Mouse (Mus musculus) CH12.LX (cell line): ENCODE results near the gene Thsd4. TPM values are rescaled to one million over a fixed set of nuclear protein-coding genes. Genes with fewer than 3 reads are reported as not detected.

Experiments used
- DNase-seq: peaks from one replicate; pipeline ENCODE4 v3.0.0-alpha.2; 2013; ENCODE audit errors: extremely low read depth
- H3K27ac ChIP-seq: 2 replicates; pipeline ENCODE4 v1.5.1; 2012; ENCODE audit warnings: low read depth, mild to moderate bottlenecking, control low read depth, moderate library complexity; ENCODE audit not compliant: insufficient read depth
- H3K27me3 ChIP-seq: replicated peaks from 2 replicates; pipeline ENCODE3; 2012; ENCODE audit warnings: inconsistent platforms
- H3K36me3 ChIP-seq, 2 experiments: replicated peaks in 1 of 2; 2 replicates each; pipeline versions ENCODE3 to v1.6.1; 2012; ENCODE audit warnings: inconsistent platforms in 1 of 2, low read length in 1 of 2, mild to moderate bottlenecking in 1 of 2, mixed read lengths in 1 of 2, moderate library complexity in 1 of 2; ENCODE audit not compliant: control insufficient read depth in 1 of 2, insufficient read depth in 1 of 2
- H3K4me1 ChIP-seq, 2 experiments: 2 replicates each; pipeline ENCODE4 v1.6.1; 2012; ENCODE audit warnings: inconsistent platforms in 1 of 2, moderate library complexity in 1 of 2; ENCODE audit not compliant: insufficient read depth in 2 of 2, control insufficient read depth in 1 of 2
- H3K4me2 ChIP-seq: 2 replicates; pipeline ENCODE4 v1.6.1; 2012; ENCODE audit warnings: low read depth, mild to moderate bottlenecking, control low read depth; ENCODE audit not compliant: poor library complexity, insufficient read depth, severe bottlenecking
- H3K4me3 ChIP-seq, 3 experiments: fragments of 150-350 bp in 1 of 3; sonication (generic) in 1 of 3; replicated peaks in 1 of 3; 2 replicates each; pipeline versions ENCODE3 to v1.5.1; 2011 to 2012; ENCODE audit warnings: low read depth in 2 of 3, low read length in 2 of 3, mild to moderate bottlenecking in 2 of 3, moderate library complexity in 2 of 3, control low read depth in 1 of 3, improper control_type of control experiment in 1 of 3, inconsistent platforms in 1 of 3, mixed read lengths in 1 of 3; ENCODE audit not compliant: poor library complexity in 1 of 3
- H3K79me2 ChIP-seq: replicated peaks from 2 replicates; pipeline ENCODE4 v1.6.1; 2012; ENCODE audit warnings: mild to moderate bottlenecking, moderate library complexity; ENCODE audit not compliant: control insufficient read depth, poor library complexity, insufficient read depth, severe bottlenecking; ENCODE audit errors: extremely low read depth
- H3K9ac ChIP-seq: 2 replicates; pipeline ENCODE4 v1.6.1; 2012; ENCODE audit warnings: low read depth, mild to moderate bottlenecking, control low read depth, moderate library complexity; ENCODE audit not compliant: insufficient read depth
- H3K9me3 ChIP-seq: replicated peaks from 2 replicates; pipeline ENCODE3; 2012; ENCODE audit warnings: low read length, inconsistent platforms, mixed read lengths
- BHLHE40 ChIP-seq: IDR thresholded peaks from 2 replicates; pipeline ENCODE4 v1.6.1; 2011; ENCODE audit warnings: mild to moderate bottlenecking, low read depth, low read length, improper control_type of control experiment
- CHD1 ChIP-seq: IDR thresholded peaks from 2 replicates; pipeline ENCODE4 v1.6.1; 2012; ENCODE audit warnings: low read depth, low read length, improper control_type of control experiment, inconsistent platforms
- CHD2 ChIP-seq: IDR thresholded peaks from 2 replicates; pipeline ENCODE4 v1.6.1; 2011; ENCODE audit warnings: low read length, improper control_type of control experiment
- CTCF ChIP-seq, 2 experiments: IDR thresholded peaks in 1 of 2; conservative IDR thresholded peaks in 1 of 2; 2 replicates each; pipeline ENCODE4 v1.5.1; 2011 to 2012; ENCODE audit warnings: low read depth in 2 of 2, low read length in 2 of 2, improper control_type of control experiment in 1 of 2, inconsistent platforms in 1 of 2, mild to moderate bottlenecking in 1 of 2, moderate library complexity in 1 of 2
- ELF1 ChIP-seq: IDR thresholded peaks from 2 replicates; pipeline ENCODE4 v1.6.1; 2014; ENCODE audit warnings: low read depth, mild to moderate bottlenecking, inconsistent platforms, low read length, improper control_type of control experiment
- EP300 ChIP-seq: IDR thresholded peaks from 2 replicates; pipeline ENCODE4 v1.6.1; 2011; ENCODE audit warnings: low read length, improper control_type of control experiment
- ETS1 ChIP-seq: conservative IDR thresholded peaks from 2 replicates; pipeline ENCODE4 v1.6.1; 2012; ENCODE audit warnings: low read depth, mild to moderate bottlenecking, inconsistent platforms, low read length, improper control_type of control experiment, moderate library complexity
- HCFC1 ChIP-seq: IDR thresholded peaks from 2 replicates; pipeline ENCODE4 v1.6.1; 2012; ENCODE audit warnings: low read depth, mild to moderate bottlenecking, inconsistent platforms, low read length, improper control_type of control experiment
- JUND ChIP-seq: conservative IDR thresholded peaks from 2 replicates; pipeline ENCODE4 v1.6.1; 2011; ENCODE audit warnings: low read depth, low read length, improper control_type of control experiment
- KAT2A ChIP-seq: IDR thresholded peaks from 2 replicates; pipeline ENCODE4 v1.6.1; 2012; ENCODE audit warnings: low read length, improper control_type of control experiment, inconsistent platforms; ENCODE audit not compliant: insufficient replicate concordance
- MEF2A ChIP-seq: IDR thresholded peaks from 2 replicates; pipeline ENCODE4 v1.6.1; 2014; ENCODE audit warnings: low read depth, mild to moderate bottlenecking, inconsistent platforms, low read length, improper control_type of control experiment, borderline replicate concordance
- MXI1 ChIP-seq: IDR thresholded peaks from 2 replicates; pipeline ENCODE4 v1.6.1; 2011; ENCODE audit warnings: mild to moderate bottlenecking, low read depth, low read length, improper control_type of control experiment
- MYC ChIP-seq: IDR thresholded peaks from 2 replicates; pipeline ENCODE4 v1.6.1; 2011; ENCODE audit warnings: low read depth, mild to moderate bottlenecking, improper control_type of control experiment, low read length
- NRF1 ChIP-seq: IDR thresholded peaks from 2 replicates; pipeline ENCODE4 v1.6.1; 2014; ENCODE audit warnings: low read depth, mild to moderate bottlenecking, inconsistent platforms, low read length, improper control_type of control experiment, moderate library complexity
- PAX5 ChIP-seq: IDR thresholded peaks from 2 replicates; pipeline ENCODE4 v1.6.1; 2012; ENCODE audit warnings: low read length, inconsistent platforms, mixed read lengths
- POLR2A ChIP-seq: IDR thresholded peaks from 2 replicates; pipeline ENCODE4 v1.6.1; 2011; ENCODE audit warnings: low read depth, mild to moderate bottlenecking, improper control_type of control experiment, low read length
- POLR2AphosphoS2 ChIP-seq: IDR thresholded peaks from 2 replicates; pipeline ENCODE4 v1.6.1; 2011; ENCODE audit warnings: low read depth, low read length, improper control_type of control experiment
- SIN3A ChIP-seq: IDR thresholded peaks from 2 replicates; pipeline ENCODE4 v1.6.1; 2012; ENCODE audit warnings: low read length, improper control_type of control experiment, inconsistent platforms
- SMC3 ChIP-seq: IDR thresholded peaks from 2 replicates; pipeline ENCODE4 v1.6.1; 2011; ENCODE audit warnings: low read depth, low read length, improper control_type of control experiment
- TBP ChIP-seq: conservative IDR thresholded peaks from 2 replicates; pipeline ENCODE4 v1.6.1; 2011; ENCODE audit warnings: low read depth, low read length, improper control_type of control experiment
- UBTF ChIP-seq: IDR thresholded peaks from 2 replicates; pipeline ENCODE4 v1.6.1; 2012; ENCODE audit warnings: low read depth, mild to moderate bottlenecking, inconsistent platforms, low read length, improper control_type of control experiment, moderate library complexity
- dilution Hi-C: fragments of 300-500 bp; cut with MboI; formaldehyde crosslinking; loops from 2 replicates; pipeline ENCODE4 v1.14.3; 2020; ENCODE audit warnings: low sequenced_read_pairs; ENCODE audit not compliant: extremely low pct_unique_long_range_greater_than_20kb, extremely low pct_ligation_motif_present
- in situ Hi-C: fragments of 300-500 bp; cut with MboI; formaldehyde crosslinking; loops from 3 replicates; pipeline ENCODE4 v1.14.3; 2019; ENCODE audit warnings: low sequenced_read_pairs, low pct_ligation_motif_present, low pct_unique_long_range_greater_than_20kb, mixed read lengths
- polyA plus RNA-seq: library from polyadenylated mRNA; unstranded; fragments of >175 nt; gene quantifications from 2 replicates; pipeline ENCODE4 v1.2.1, GENCODE M21; 2012; ENCODE audit warnings: low read depth; ENCODE audit not compliant: insufficient read length
- total RNA-seq, 2 experiments: library from RNA; depleted of rRNA; stranded (reverse); fragments of 300-350 nt in 1 of 2; fragments of >200 nt in 1 of 2; gene quantifications; 2 replicates each; pipeline ENCODE4 v1.2.3; 2012 to 2014

The Thsd4 gene
- total and polyA plus RNA-seq, 3 experiments: not detected

DNA sequence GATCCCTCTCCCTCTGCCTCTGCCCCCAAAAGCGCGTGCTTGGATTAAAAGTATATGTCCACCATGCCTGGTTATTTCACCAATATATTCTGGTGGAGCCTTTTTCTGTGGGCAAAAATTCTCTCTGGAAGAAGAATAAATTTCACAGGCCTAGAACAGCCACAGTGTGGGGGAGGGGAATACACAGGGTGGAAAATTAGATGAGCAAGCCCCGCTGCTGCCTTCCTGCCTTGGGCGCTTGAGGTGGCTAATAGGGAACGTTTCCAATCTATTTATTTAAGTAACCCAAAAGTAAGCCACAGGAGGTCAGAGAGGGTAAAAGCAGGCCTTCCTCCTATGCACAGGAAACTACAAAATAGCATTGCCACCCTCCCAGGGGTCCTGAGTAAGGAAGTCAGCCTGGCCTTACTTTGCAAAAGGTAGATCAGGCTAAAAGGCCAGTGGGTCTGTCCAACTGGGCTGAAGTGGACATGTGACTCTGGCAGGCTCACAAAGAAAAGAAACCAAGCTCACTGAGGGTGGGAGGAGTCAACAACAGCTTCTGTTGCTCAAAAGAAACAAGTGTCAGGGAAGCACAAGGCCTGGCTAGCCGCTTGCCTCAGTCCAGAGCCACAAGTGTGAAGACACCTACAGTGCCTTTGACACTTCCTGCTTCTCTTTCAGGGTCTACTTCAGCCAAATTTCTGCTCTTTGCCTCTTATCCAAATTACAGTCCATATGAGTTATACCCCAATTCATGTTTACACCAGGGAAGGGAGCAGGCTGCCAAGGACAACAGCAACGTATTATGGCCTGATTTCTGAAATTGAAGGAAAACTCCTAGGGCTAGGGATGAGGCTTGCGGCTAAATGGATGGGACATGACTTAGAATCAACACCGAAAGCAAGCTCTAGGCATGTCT, 289.6 kb downstream of the Thsd4 start:
- no peaks in the 10 kb centered on the region for H3K36me3 ChIP-seq
- H3K9me3 ChIP-seq: peaks cover 2% of the 10 kb centered on the region
- dilution Hi-C loops: no loop called here
- no peak overlapping the region for H3K4me3 ChIP-seq
- TF ChIP-seq POLR2A: no peak
- no peaks in the 10 kb centered on the region for H3K27me3 ChIP-seq
- H3K4me1 ChIP-seq: peaks cover 0 to 13% of the 10 kb centered on the region in 2 experiments; a peak in 2 of 4 replicates
- H3K4me2 ChIP-seq: no peak overlapping the region
- in situ Hi-C loops: loop anchor here (25.0 kb wide), 1 partner anchor 480 kb away; the partner anchor contains the start of gene Larp6
- no peak for DNase-seq
- H3K27ac ChIP-seq: no peak overlapping the region
- no peak overlapping the region for H3K9ac ChIP-seq
- no peaks in the 10 kb centered on the region for H3K79me2 ChIP-seq

DNA sequence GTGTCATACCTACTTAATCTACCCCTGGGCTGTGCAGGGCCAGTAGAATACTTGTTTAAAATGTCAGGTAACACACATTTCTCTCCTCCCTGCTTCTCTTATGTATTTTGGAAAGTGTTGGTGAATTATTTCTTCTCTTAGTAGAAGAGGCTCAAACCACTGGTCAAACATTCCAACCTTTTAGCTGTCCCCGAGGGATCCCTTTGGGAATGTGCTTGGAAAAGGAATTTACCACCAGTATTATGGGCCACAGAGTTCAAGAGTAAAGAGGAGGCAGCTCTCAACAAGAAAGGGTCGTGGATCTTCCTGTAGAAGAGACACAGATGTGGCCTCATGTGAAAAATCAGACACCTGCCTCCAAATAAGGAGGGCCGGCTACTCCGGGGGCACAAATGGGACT, 292.4 kb downstream of the Thsd4 start:
- Histone ChIP-seq H3K4me2 (no peak overlapping the region), H3K36me3 (no peaks in the 10 kb centered on the region), H3K4me3 (no peak overlapping the region), H3K9me3 (peaks cover 2% of the 10 kb centered on the region), H3K27me3 (no peaks in the 10 kb centered on the region), H3K4me1 (peaks cover 0 to 15% of the 10 kb centered on the region in 2 experiments; a peak in 2 of 4 replicates), H3K9ac (no peak overlapping the region), H3K79me2 (no peaks in the 10 kb centered on the region), H3K27ac (no peak overlapping the region)
- no peak for DNase-seq
- dilution Hi-C loops (no loop called here), in situ Hi-C loops (loop anchor here (25.0 kb wide), 1 partner anchor 483 kb away; the partner anchor contains the start of gene Larp6)
- TF ChIP-seq TBP (no peak), CHD1 (no peak), BHLHE40 (no peak), MYC (no peak), HCFC1 (no peak), SMC3 (no peak)

DNA sequence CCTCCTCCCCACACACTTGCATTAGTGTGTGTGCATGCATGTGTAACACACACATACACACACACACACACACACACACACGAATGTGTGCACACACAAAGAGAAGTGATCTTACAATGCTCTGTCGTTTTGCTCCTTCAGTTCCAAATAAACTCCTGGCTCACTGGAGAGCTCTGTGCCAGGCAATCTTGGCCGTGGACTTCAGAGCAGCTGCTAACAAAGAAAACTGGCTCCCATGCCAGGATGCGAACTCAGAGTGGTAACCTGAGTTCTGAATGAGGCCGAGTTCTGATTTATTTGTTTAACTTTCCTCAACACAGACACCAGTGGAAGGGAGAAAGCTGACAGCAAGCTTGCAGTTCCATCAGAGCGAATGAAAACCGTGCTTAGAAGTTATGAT, 294.1 kb downstream of the Thsd4 start:
- H3K36me3 ChIP-seq: no peaks in the 10 kb centered on the region
- TF ChIP-seq KAT2A: no peak
- TF ChIP-seq PAX5: no peak
- TF ChIP-seq EP300: no peak
- no peak for TF ChIP-seq NRF1
- TF ChIP-seq MEF2A: no peak
- TF ChIP-seq HCFC1: no peak
- no peak for TF ChIP-seq POLR2AphosphoS2
- no peak for TF ChIP-seq CHD1
- TF ChIP-seq SIN3A: no peak
- TF ChIP-seq MYC: no peak
- TF ChIP-seq CTCF (conservative IDR thresholded peaks at IDR 0.05 in 1 of 2, IDR thresholded peaks at IDR 0.05 in 1 of 2; ENCODE audit: low read depth in 2 of 2, low read length in 2 of 2): no peak
- no peak for TF ChIP-seq ELF1
- no peak for TF ChIP-seq MXI1
- no peak for TF ChIP-seq SMC3
- TF ChIP-seq UBTF: no peak
- TF ChIP-seq TBP: no peak
- no peak for TF ChIP-seq JUND
- no peak for TF ChIP-seq CHD2
- no peak for TF ChIP-seq ETS1
- H3K79me2 ChIP-seq: no peaks in the 10 kb centered on the region
- dilution Hi-C loops (no loop called here), in situ Hi-C loops (loop anchor here (25.0 kb wide), 1 partner anchor 485 kb away; the partner anchor contains the start of gene Larp6)
- peaks cover 0 to 27% of the 10 kb centered on the region in 2 experiments; a peak in 2 of 4 replicates for H3K4me1 ChIP-seq
- DNase-seq: no peak
- H3K4me2 ChIP-seq: no peak overlapping the region
- no peak overlapping the region for H3K4me3 ChIP-seq
- no peaks in the 10 kb centered on the region for H3K27me3 ChIP-seq
- no peak overlapping the region for H3K27ac ChIP-seq
- no peaks in the 10 kb centered on the region for H3K9me3 ChIP-seq
- H3K9ac ChIP-seq: no peak overlapping the region
